Mouse (Mus musculus): ENCODE measurements around the gene Adsl. TPM values are rescaled to one million over a fixed set of nuclear protein-coding genes. Genes with fewer than 3 reads are reported as not detected.
"Not testable (repeated sequence)": the region's sequence is repeated elsewhere in the genome, so short reads cannot be mapped to it uniquely, and the experiment has no call there.

Gene Adsl
- polyA plus RNA-seq, 1 experiment from 2014 or later = 177 TPM

- Histone ChIP-seq H3K27me3 (no peaks in the 10 kb centered on the region), H3K36me3 (peaks cover 87% of the 10 kb centered on the region), H3K4me3 (no peak overlapping the region), H3K4me1 (no peaks in the 10 kb centered on the region), H3K9me3 (no peaks in the 10 kb centered on the region), H3K4me2 (no peak overlapping the region), H3K9ac (no peak overlapping the region), H3K27ac (no peak overlapping the region)
- ATAC-seq (ENCODE audit: insufficient number of reproducible peaks, insufficient read depth, low FRiP score, low TSS enrichment, low read depth) = no peak
- WGBS = 80% methylated on average over 4 of the region's 4 CpGs
These were observed 26.5 kb upstream of the Adsl start for GRCm38 (mm10) chr15:80921781-80922180.

GRCm38 (mm10) chr15:80924211-80924610 lies 24.1 kb upstream of the Adsl start:
- 88% methylated on average over 2 of the region's 2 CpGs for WGBS
- H3K4me2 ChIP-seq = no peak overlapping the region
- H3K4me1 ChIP-seq = peaks cover 3% of the 10 kb centered on the region; the same call in 1 of the 2 replicates
- no peak for ATAC-seq (ENCODE audit: insufficient number of reproducible peaks, insufficient read depth, low FRiP score, low TSS enrichment, low read depth)
- H3K9me3 ChIP-seq = no peaks in the 10 kb centered on the region
- no peak overlapping the region for H3K27ac ChIP-seq
- H3K27me3 ChIP-seq = no peaks in the 10 kb centered on the region
- H3K4me3 ChIP-seq = no peak overlapping the region
- peaks cover 86% of the 10 kb centered on the region for H3K36me3 ChIP-seq
- H3K9ac ChIP-seq = no peak overlapping the region

GRCm38 (mm10) chr15:80928811-80929355 lies 19.4 kb upstream of the Adsl start:
- Histone ChIP-seq H3K9me3 (no peaks in the 10 kb centered on the region), H3K4me1 (peaks cover 12% of the 10 kb centered on the region), H3K9ac (no peak overlapping the region), H3K4me3 (no peak overlapping the region), H3K27ac (peak overlapping the region; percentile 48; the same call in 1 of the 2 replicates), H3K4me2 (no peak overlapping the region), H3K36me3 (peaks cover 64% of the 10 kb centered on the region), H3K27me3 (no peaks in the 10 kb centered on the region)
- WGBS = 79% methylated on average over 20 of the region's 20 CpGs
- no peak for ATAC-seq (ENCODE audit: insufficient number of reproducible peaks, insufficient read depth, low FRiP score, low TSS enrichment, low read depth)

GRCm38 (mm10) chr15:80930048-80930571 lies 18.2 kb upstream of the Adsl start:
- peak; percentile 69; the same call in 1 of the 2 replicates for ATAC-seq (ENCODE audit: insufficient number of reproducible peaks, insufficient read depth, low FRiP score, low TSS enrichment, low read depth)

DNA sequence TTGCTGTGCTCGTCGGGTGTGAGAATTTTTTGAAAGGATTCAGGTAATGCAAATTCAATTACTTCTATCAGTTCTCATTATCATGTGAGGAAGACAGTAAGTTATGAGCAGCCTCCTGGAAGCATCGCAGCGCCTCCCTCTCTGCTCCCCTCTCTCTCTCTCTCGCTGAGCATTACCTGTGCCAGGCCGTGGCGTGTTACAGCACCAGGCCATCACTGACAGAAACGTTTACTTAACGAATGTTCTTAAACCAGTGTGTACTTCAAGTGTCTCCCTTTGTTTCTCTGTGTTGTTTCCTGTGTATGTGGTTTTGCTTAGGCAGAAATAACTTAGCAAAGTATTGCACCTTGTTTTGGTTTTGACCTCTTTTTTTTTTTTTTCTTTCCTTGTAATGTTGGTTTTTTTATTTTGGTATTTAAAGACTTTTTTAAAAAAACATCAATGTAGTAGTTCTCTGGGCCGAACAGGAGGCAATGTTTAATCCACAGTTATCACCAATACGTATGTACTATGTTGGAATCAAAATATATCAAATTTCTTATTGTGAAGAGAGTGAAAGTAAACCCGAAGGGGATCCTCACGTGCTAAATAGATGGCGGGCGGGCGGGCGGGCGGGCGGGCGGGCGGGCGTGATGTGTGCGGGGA lies 17.5 kb upstream of the Adsl start:
- Histone ChIP-seq H3K4me1 (peaks cover 12% of the 10 kb centered on the region), H3K36me3 (peaks cover 55% of the 10 kb centered on the region), H3K27ac (peak overlapping the region; percentile 79; the same call in 1 of the 2 replicates)
- H3K4me2 ChIP-seq; H3K27me3 ChIP-seq; ATAC-seq (ENCODE audit: insufficient number of reproducible peaks, insufficient read depth, low FRiP score, low TSS enrichment, low read depth); H3K9ac ChIP-seq; H3K4me3 ChIP-seq; H3K9me3 ChIP-seq: not testable (repeated sequence)
- 61% methylated on average over 23 of the region's 23 CpGs for WGBS

More at GRCm38 (mm10) chr15:80930048-80930571, 18.2 kb upstream of the Adsl start:
- Histone ChIP-seq H3K4me1 (peaks cover 12% of the 10 kb centered on the region), H3K27me3 (no peaks in the 10 kb centered on the region), H3K27ac (peak overlapping the region; percentile 79), H3K9ac (no peak overlapping the region), H3K4me3 (no peak overlapping the region), H3K36me3 (peaks cover 59% of the 10 kb centered on the region), H3K4me2 (peak overlapping the region; percentile 32), H3K9me3 (no peaks in the 10 kb centered on the region)
- 9% methylated on average over 15 of the region's 16 CpGs for WGBS

DNA sequence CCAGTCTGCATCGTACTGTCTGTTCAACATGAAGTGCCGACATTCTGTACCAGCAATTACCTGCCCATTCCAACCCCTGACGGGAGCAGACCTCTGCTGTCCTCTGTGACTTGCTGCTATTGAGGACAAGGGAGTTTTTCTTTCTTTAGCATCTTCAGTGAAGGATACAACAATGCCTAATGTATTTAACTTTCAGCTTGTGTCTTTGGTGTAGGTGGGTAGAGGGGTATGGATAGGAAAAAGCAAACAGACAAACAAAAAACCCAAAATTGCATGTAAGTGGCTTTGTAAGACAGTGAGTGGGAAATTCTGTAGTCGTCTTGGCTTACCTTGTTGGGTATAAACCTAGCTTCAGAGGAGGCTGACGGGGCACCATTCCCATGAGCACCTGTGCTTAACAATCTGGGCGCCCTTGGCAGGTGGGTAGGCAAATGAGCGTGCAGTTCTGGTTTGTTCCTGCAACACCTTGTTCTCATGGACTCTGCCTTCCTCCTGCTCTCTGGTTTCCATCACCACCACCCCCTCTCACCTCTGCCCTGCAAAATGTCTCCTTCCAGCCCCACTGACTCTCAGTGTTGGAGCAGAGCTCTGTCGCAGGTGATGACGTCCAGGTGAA lies 16.8 kb upstream of the Adsl start:
- Histone ChIP-seq H3K9ac (no peak overlapping the region), H3K4me3 (no peak overlapping the region), H3K9me3 (no peaks in the 10 kb centered on the region), H3K4me2 (peak overlapping the region; percentile 0; the same call in 1 of the 2 replicates), H3K27ac (peak overlapping the region; percentile 48; the same call in 1 of the 2 replicates), H3K27me3 (no peaks in the 10 kb centered on the region), H3K36me3 (peaks cover 50% of the 10 kb centered on the region), H3K4me1 (peaks cover 12% of the 10 kb centered on the region)
- no peak for ATAC-seq (ENCODE audit: insufficient number of reproducible peaks, insufficient read depth, low FRiP score, low TSS enrichment, low read depth)
- 83% methylated on average over 9 of the region's 9 CpGs for WGBS

GRCm38 (mm10) chr15:80934841-80935240 lies 13.4 kb upstream of the Adsl start:
- no peaks in the 10 kb centered on the region for H3K27me3 ChIP-seq
- peaks cover 14% of the 10 kb centered on the region for H3K4me1 ChIP-seq
- no peak overlapping the region for H3K9ac ChIP-seq
- ATAC-seq (ENCODE audit: insufficient number of reproducible peaks, insufficient read depth, low FRiP score, low TSS enrichment, low read depth) = no peak
- H3K4me3 ChIP-seq = no peak overlapping the region
- no peak overlapping the region for H3K27ac ChIP-seq
- H3K9me3 ChIP-seq = no peaks in the 10 kb centered on the region
- peaks cover 25% of the 10 kb centered on the region for H3K36me3 ChIP-seq
- WGBS = 82% methylated on average over 5 of the region's 5 CpGs
- H3K4me2 ChIP-seq = no peak overlapping the region

- no peak overlapping the region for H3K4me2 ChIP-seq
- WGBS = 54% methylated on average over 3 of the region's 3 CpGs
- H3K4me3 ChIP-seq = no peak overlapping the region
- H3K36me3 ChIP-seq = peaks cover 26% of the 10 kb centered on the region
- H3K27me3 ChIP-seq = no peaks in the 10 kb centered on the region
- no peak for ATAC-seq (ENCODE audit: insufficient number of reproducible peaks, insufficient read depth, low FRiP score, low TSS enrichment, low read depth)
- H3K9ac ChIP-seq = no peak overlapping the region
- no peaks in the 10 kb centered on the region for H3K9me3 ChIP-seq
- peaks cover 5% of the 10 kb centered on the region; the same call in 1 of the 2 replicates for H3K4me1 ChIP-seq
- H3K27ac ChIP-seq = no peak overlapping the region
These were observed 11.6 kb upstream of the Adsl start for GRCm38 (mm10) chr15:80936686-80937085.

DNA sequence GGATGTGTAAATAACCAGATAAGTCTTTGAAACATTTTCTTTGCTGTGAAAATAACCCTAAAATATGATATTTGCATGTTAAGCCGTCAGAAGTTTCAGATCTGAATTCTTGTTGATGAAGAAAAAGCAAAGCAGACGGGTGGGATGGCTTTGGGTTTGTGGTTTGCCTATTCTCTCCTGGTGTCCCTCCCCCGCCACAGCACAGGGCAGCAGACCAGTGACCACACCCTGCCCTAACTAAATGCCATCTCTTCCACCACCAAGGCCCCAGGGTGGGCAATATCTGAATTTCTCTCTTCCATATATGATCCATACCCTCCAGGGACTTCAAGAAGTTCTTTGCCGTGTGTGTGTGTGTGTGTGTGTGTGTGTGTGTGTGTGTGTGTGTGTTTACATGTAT lies 9.7 kb upstream of the Adsl start:
- H3K4me1 ChIP-seq = peaks cover 5% of the 10 kb centered on the region; the same call in 1 of the 2 replicates
- no peak overlapping the region for H3K4me2 ChIP-seq
- H3K9me3 ChIP-seq = no peaks in the 10 kb centered on the region
- H3K27me3 ChIP-seq = no peaks in the 10 kb centered on the region
- no peak overlapping the region for H3K4me3 ChIP-seq
- H3K9ac ChIP-seq = no peak overlapping the region
- ATAC-seq (ENCODE audit: insufficient number of reproducible peaks, insufficient read depth, low FRiP score, low TSS enrichment, low read depth) = no peak
- H3K36me3 ChIP-seq = peaks cover 17% of the 10 kb centered on the region
- H3K27ac ChIP-seq = no peak overlapping the region
- 75% methylated on average over 4 of the region's 4 CpGs for WGBS

GRCm38 (mm10) chr15:80939401-80939800 lies 8.9 kb upstream of the Adsl start:
- ATAC-seq (ENCODE audit: insufficient number of reproducible peaks, insufficient read depth, low FRiP score, low TSS enrichment, low read depth) = no peak
- no peaks in the 10 kb centered on the region for H3K27me3 ChIP-seq
- peaks cover 10% of the 10 kb centered on the region; the same call in 1 of the 2 replicates for H3K36me3 ChIP-seq
- no peak overlapping the region for H3K9ac ChIP-seq
- H3K27ac ChIP-seq = no peak overlapping the region
- H3K4me3 ChIP-seq = no peak overlapping the region
- 89% methylated on average over 5 of the region's 5 CpGs for WGBS
- peaks cover 5% of the 10 kb centered on the region; the same call in 1 of the 2 replicates for H3K4me1 ChIP-seq
- H3K9me3 ChIP-seq = no peaks in the 10 kb centered on the region
- no peak overlapping the region for H3K4me2 ChIP-seq

DNA sequence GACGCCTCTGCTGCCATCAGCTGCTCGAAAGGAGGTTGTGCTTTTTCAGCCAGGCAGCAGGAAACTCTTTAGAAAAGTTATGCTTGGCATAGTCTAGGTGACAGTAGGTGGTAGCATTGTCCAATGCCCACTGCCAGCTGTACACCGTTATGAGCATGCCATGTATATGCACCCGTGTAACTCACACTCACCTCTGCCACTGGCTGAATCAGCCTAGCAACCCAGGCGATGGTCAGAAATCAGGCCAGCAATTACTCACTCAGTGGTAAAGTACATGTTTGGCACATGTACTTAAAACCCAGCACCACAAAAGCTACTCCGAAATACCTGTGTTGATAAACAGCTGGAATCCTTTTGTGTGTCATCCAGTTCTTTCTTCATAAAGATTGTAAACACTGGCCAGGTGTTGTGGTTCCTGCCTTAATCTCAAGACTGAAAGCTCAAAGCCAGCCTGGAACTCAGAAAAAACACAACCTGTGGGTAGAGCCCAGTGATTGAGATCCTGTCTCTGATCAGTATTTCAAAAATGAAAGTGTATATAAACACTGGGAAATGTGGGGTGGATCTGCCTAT lies 6.7 kb upstream of the Adsl start:
- Histone ChIP-seq H3K4me1 (peaks cover 5% of the 10 kb centered on the region; the same call in 1 of the 2 replicates), H3K27me3 (no peaks in the 10 kb centered on the region), H3K27ac (no peak overlapping the region), H3K4me2 (no peak overlapping the region), H3K36me3 (peaks cover 7% of the 10 kb centered on the region; the same call in 1 of the 2 replicates), H3K9ac (no peak overlapping the region), H3K4me3 (no peak overlapping the region), H3K9me3 (no peaks in the 10 kb centered on the region)
- 86% methylated on average over 6 of the region's 6 CpGs for WGBS
- no peak for ATAC-seq (ENCODE audit: insufficient number of reproducible peaks, insufficient read depth, low FRiP score, low TSS enrichment, low read depth)
